Mouse (Mus musculus): ENCODE results near the gene Kif15. TPM values are rescaled to one million over a fixed set of nuclear protein-coding genes. Genes with fewer than 3 reads are reported as not detected.

The Kif15 gene
- total RNA-seq, 2 experiments from 2014 or later, result 0.67 to 0.77 TPM

Other genes starting within 250 kb of the Kif15 start
- not detected for gene Topaz1, start 203.7 kb upstream of the Kif15 start, total RNA-seq (2021)
- gene Tcaim, start 145.5 kb upstream of the Kif15 start, total RNA-seq (2021), result 10 to 100 TPM; 45.2 to 47.6 TPM
- not detected for gene Gm35549, start 107.0 kb upstream of the Kif15 start, total RNA-seq (2021)
- 10 to 100 TPM; 55.1 to 62.7 TPM for gene Zfp445, start 85.0 kb upstream of the Kif15 start, total RNA-seq (2021)
- gene Zkscan7, start 65.4 kb upstream of the Kif15 start, total RNA-seq (2021), result 1 to 10 TPM; 6.3 to 6.8 TPM
- 1 to 10 TPM; 1.0 to 1.1 TPM for gene Zfp105, start 28.0 kb upstream of the Kif15 start, total RNA-seq (2021)
- 10 to 100 TPM; 15.4 to 16.6 TPM for gene 1110059G10Rik, start within 50 bp of the Kif15 start, total RNA-seq (2021)
- 10 to 100 TPM; 12.1 to 12.4 TPM for gene Tmem42, start 70.3 kb downstream of the Kif15 start, total RNA-seq (2021)
- not detected for gene Tgm4, start 83.7 kb downstream of the Kif15 start, total RNA-seq (2021)
- 10 to 100 TPM; 38.7 to 39.7 TPM for gene Zdhhc3, start 162.2 kb downstream of the Kif15 start, total RNA-seq (2021)
- gene Exosc7, start 162.2 kb downstream of the Kif15 start, total RNA-seq (2021), result 10 to 100 TPM; 30.3 to 31.3 TPM
- 10 to 100 TPM; 39.9 to 51.1 TPM for gene Clec3b, start 199.9 kb downstream of the Kif15 start, total RNA-seq (2021)

Measured in heart, adult 18-20 months (tissue).